Mouse (Mus musculus) midbrain, embryonic 11.5 days (tissue): ENCODE data around the gene Hnmt. TPM values are rescaled to one million over a fixed set of nuclear protein-coding genes. Genes with fewer than 3 reads are reported as not detected.

Experiments used
- ATAC-seq: fragments of 200-750 bp; cut with Nextera tagmentation; 2 replicates; pipeline ENCODE4 v1.8.0; 2017; ENCODE audit warnings: moderate TSS enrichment, moderate library complexity; ENCODE audit not compliant: low FRiP score
- DNase-seq: peaks from one replicate; pipeline ENCODE4 v3.0.0; 2015; ENCODE audit warnings: low spot score; ENCODE audit errors: missing footprints
- H3K27ac ChIP-seq: fragments of 300-500 bp; sonication (generic); 2 replicates; pipeline ENCODE4 v1.5.1; 2014; ENCODE audit warnings: low read depth, low read length
- H3K27me3 ChIP-seq: fragments of 300-500 bp; sonication (generic); 2 replicates; pipeline ENCODE4 v1.6.1; 2014; ENCODE audit warnings: mild to moderate bottlenecking, low read length, moderate library complexity, mixed read lengths; ENCODE audit not compliant: control insufficient read depth, insufficient read depth
- H3K36me3 ChIP-seq: fragments of 300-500 bp; sonication (generic); 2 replicates; pipeline ENCODE4 v1.6.1; 2014; ENCODE audit warnings: mild to moderate bottlenecking, low read length, moderate library complexity, mixed read lengths; ENCODE audit not compliant: control insufficient read depth, insufficient read depth
- H3K4me1 ChIP-seq: fragments of 300-500 bp; sonication (generic); 2 replicates; pipeline ENCODE4 v1.6.1; 2014; ENCODE audit warnings: low read length; ENCODE audit not compliant: control insufficient read depth, insufficient read depth
- H3K4me2 ChIP-seq: fragments of 300-500 bp; sonication (generic); 2 replicates; pipeline ENCODE4 v1.6.1; 2014; ENCODE audit warnings: mild to moderate bottlenecking, moderate library complexity
- H3K4me3 ChIP-seq: fragments of 300-500 bp; sonication (generic); 2 replicates; pipeline ENCODE4 v1.5.1; 2014; ENCODE audit warnings: low read depth, low read length
- H3K9ac ChIP-seq: fragments of 300-500 bp; sonication (generic); 2 replicates; pipeline ENCODE4 v1.6.1; 2014; ENCODE audit warnings: low read length
- H3K9me3 ChIP-seq: fragments of 300-500 bp; sonication (generic); 2 replicates; pipeline ENCODE4 v1.6.1; 2016; ENCODE audit warnings: low read length; ENCODE audit not compliant: control insufficient read depth
- WGBS: fragments of 180-500 bp; shearing (Covaris S2); extraction: QIAGEN DNeasy Blood & Tissue Kit; methylation state at CpG from one replicate; pipeline ENCODE4 v1.1.7; 2014; 5-methylcytosine and 5-hydroxymethylcytosine counted together
- polyA plus RNA-seq: library from polyadenylated mRNA; unstranded; fragments of >200 nt; fragmentation: Nextera tagmentation; extraction: Ambion mirVana; gene quantifications from 2 replicates; pipeline ENCODE4 v1.2.1, GENCODE M21; 2014

Hnmt gene
- 1.7 and 2.9 TPM in 2 replicates for polyA plus RNA-seq

DNA sequence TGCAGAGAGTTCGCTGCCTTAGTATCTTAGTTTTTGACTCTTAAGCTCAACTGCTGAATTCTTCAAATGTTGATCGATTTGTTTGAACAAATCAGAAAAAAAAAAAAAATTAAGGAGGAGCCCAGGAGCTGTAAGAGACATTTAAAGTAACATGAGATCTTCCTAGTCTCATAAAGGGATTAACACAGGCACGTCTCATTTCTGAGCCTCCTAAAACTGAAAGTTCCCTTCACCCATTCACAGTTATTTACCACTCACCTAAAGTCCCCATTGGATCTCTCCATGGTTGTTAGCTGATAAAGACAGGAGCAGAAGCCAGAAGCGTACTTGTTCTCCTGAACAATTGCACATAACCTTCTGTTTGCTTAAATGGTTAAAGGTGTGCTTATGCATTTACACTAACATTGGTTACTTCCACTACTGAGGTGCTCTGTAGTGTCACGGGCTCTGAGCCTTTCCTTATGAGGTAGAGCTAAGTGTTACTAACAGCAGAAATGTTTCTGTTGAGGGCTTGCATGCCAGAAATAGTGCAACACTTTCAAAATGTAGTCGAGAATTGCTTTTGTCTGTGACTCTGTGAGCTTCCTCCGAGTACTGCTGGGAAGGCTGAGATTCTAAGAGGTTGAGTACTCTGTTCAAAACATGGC lies at the start of gene Hnmt:
Gene Hnmt, minus strand, starts transcription at position 51 of the 647 bp plus-strand sequence.
- peaks cover 8% of the 10 kb centered on the region for H3K4me1 ChIP-seq
- 48% methylated on average over 7 of the region's 7 CpGs for WGBS
- H3K36me3 ChIP-seq = no peaks in the 10 kb centered on the region
- H3K27me3 ChIP-seq = no peaks in the 10 kb centered on the region
- 0 out of 2 replicates have a peak within 1 kb of the TSS, but pooled peaks have one; percentile 15 for H3K27ac ChIP-seq
- no peaks in the 10 kb centered on the region for H3K9me3 ChIP-seq
- H3K9ac ChIP-seq = peak within 1 kb of the TSS; percentile 55
- ATAC-seq = no peak
- H3K4me3 ChIP-seq = peak within 1 kb of the TSS; percentile 22
- DNase-seq = peak; percentile 92
- peak within 1 kb of the TSS; percentile 52 for H3K4me2 ChIP-seq

DNA sequence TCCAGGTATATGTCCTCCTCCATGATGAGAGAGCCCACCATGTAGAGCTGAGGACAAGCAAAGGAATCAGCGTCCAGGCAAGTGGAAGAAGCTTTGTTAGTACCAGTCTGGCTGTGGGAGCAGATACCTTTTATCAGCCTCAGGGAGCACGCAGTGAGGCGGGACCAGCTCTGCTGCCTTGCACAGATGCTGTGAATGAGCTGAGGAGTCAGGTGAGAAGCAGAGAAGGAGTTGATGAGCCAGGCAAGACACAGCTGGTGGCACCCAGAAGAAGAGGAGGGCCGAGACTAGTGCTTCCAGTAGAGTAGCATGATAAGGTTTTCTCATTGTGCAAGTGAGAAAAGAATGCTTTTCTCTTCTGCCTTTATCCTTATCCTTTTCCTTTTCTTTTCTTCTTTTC lies 47.3 kb upstream of the Hnmt start, which contains the start of gene Tbpl2:
Gene Tbpl2, minus strand, starts transcription at position 101 of the 400 bp plus-strand sequence.
- no peak within 1 kb of the TSS for H3K27ac ChIP-seq
- H3K4me1 ChIP-seq = no peaks in the 10 kb centered on the region
- no peaks in the 10 kb centered on the region for H3K27me3 ChIP-seq
- H3K4me2 ChIP-seq = no peak within 1 kb of the TSS
- no peaks in the 10 kb centered on the region for H3K36me3 ChIP-seq
- no peak for ATAC-seq
- H3K9me3 ChIP-seq = no peaks in the 10 kb centered on the region
- no peak within 1 kb of the TSS for H3K9ac ChIP-seq
- WGBS = 74% methylated on average over 4 of the region's 4 CpGs
- DNase-seq = no peak
- H3K4me3 ChIP-seq = no peak within 1 kb of the TSS

DNA sequence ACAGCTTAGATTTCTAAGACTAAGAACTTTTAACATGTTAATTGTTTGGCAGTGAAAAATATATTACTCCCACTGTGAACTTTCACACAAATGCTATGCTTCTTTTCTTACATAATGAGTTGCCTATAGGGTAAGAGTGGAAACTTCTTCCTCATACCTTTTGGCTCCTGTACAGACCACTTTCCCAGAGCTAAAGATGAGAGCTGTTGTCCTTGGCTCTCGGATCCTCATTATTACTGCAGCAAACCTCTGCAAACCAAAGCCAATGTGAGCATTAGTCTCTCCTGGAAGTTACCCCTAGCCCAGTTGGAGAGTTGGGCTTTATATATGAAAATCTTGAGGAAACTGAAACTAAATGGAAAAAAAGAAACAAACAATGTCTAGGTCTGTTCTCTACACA lies 41.7 kb upstream of the Hnmt start:
- no peak for DNase-seq
- Histone ChIP-seq H3K27me3 (no peaks in the 10 kb centered on the region), H3K9me3 (no peaks in the 10 kb centered on the region), H3K4me1 (no peaks in the 10 kb centered on the region), H3K4me3 (no peak overlapping the region), H3K27ac (no peak overlapping the region), H3K4me2 (no peak overlapping the region), H3K36me3 (no peaks in the 10 kb centered on the region), H3K9ac (no peak overlapping the region)
- ATAC-seq = no peak
- 89% methylated on average over 1 of the region's 1 CpGs for WGBS

GRCm38 (mm10) chr2:24050459-24050858 lies 1.3 kb upstream of the Hnmt start:
- ATAC-seq (no peak), DNase-seq (no peak)
- 86% methylated on average over 3 of the region's 3 CpGs for WGBS
- H3K9me3 ChIP-seq = no peaks in the 10 kb centered on the region
- no peak overlapping the region for H3K4me2 ChIP-seq
- H3K9ac ChIP-seq = no peak overlapping the region
- no peaks in the 10 kb centered on the region for H3K27me3 ChIP-seq
- peaks cover 8% of the 10 kb centered on the region for H3K4me1 ChIP-seq
- no peak overlapping the region for H3K27ac ChIP-seq
- H3K36me3 ChIP-seq = no peaks in the 10 kb centered on the region
- no peak overlapping the region for H3K4me3 ChIP-seq

DNA sequence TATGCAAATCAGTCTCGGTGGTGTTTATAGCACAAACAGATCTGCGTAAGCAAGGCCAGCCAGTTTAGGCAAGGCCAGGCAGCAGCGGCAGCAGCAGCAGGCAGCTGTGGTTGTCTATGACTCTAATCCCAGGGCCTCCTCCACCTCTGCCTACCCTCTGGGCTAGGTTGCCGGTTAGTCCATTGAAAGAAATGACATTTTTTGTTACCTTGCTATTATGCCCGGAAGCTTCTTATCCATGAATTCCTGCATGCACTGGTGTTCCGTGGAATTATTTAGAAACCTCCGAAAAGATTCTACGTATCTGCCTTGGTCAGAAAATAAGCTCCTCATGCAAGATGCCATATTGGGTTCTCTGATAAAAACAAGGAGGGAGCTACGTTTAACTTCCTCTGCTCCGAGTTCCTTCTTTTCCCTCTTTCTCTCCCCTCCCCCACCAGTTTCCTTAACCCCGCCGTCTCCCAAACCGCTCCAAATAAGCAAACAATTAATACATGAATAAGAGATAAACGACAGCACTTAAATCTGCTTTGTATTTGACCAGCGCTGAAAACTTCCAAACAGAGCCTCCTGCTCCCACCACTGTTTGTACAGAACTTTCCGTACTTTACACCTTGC lies 605 bp downstream of the Hnmt start:
- 13% methylated on average over 16 of the region's 16 CpGs for WGBS
- Histone ChIP-seq H3K27me3 (no peaks in the 10 kb centered on the region), H3K36me3 (no peaks in the 10 kb centered on the region), H3K4me1 (peaks cover 8% of the 10 kb centered on the region), H3K27ac (no peak overlapping the region), H3K9me3 (no peaks in the 10 kb centered on the region), H3K9ac (peak overlapping the region; percentile 55), H3K4me3 (peak overlapping the region; percentile 22), H3K4me2 (peak overlapping the region; percentile 52)
- DNase-seq (peak; percentile 94), ATAC-seq (peak; percentile 89)

DNA sequence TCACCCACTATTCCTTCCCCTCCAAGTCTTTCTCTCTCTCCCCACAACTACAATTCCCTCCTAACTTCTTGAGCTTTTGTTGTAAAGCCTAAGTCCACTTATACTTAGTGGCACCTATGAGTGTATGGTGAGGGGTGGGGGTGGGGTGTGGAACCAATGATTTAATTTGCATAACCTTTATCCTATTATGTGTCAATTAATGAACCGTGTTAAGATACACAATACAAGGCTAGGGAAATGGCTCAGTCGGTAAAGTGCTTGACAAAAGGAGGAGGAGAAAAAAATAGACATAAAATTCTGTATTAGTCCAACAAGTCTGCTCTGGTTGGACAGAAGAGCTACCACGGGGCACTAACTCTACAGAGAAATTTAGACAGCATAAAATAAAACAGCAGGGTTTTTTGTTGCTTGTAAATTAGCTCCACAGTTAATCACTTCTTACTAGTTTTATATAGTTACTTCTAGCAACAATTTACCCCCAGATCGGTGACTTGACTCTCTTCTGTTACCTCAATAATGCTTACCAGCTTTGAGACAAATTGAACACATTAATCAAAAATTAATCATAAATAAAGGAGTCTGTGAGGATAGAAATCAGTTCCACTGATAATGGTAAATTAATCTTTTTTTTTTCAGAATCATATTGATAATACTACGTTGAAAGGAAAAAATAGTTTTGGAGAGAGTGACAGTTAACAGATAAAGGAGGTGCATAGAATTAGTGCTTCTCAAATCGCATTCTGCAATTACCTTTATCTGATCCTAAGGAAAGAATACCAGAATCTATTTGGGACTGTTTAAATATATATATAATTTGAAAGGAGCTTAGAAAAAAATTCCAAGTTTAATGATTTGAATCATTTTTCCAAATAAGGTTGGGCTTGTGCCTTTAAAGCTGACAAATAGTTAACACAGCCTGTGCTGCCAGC lies 1.4 kb downstream of the Hnmt start:
- H3K9me3 ChIP-seq = no peaks in the 10 kb centered on the region
- peak; percentile 90 for DNase-seq
- H3K36me3 ChIP-seq = no peaks in the 10 kb centered on the region
- H3K4me2 ChIP-seq = peak overlapping the region; percentile 52; the same call in 1 of the 2 replicates
- peak; percentile 88 for ATAC-seq
- H3K27me3 ChIP-seq = no peaks in the 10 kb centered on the region
- H3K4me3 ChIP-seq = peak overlapping the region; percentile 22; the same call in 1 of the 2 replicates
- peaks cover 8% of the 10 kb centered on the region for H3K4me1 ChIP-seq
- 34% methylated on average over 6 of the region's 6 CpGs for WGBS
- no peak overlapping the region for H3K27ac ChIP-seq
- H3K9ac ChIP-seq = no peak overlapping the region; the same call in 1 of the 2 replicates

- H3K9me3 ChIP-seq = no peaks in the 10 kb centered on the region
- H3K4me1 ChIP-seq = no peaks in the 10 kb centered on the region
- DNase-seq (no peak), ATAC-seq (no peak)
- no peak overlapping the region for H3K4me3 ChIP-seq
- no peaks in the 10 kb centered on the region for H3K36me3 ChIP-seq
- no peak overlapping the region for H3K4me2 ChIP-seq
- 80% methylated on average over 1 of the region's 1 CpGs for WGBS
- no peak overlapping the region for H3K9ac ChIP-seq
- H3K27me3 ChIP-seq = no peaks in the 10 kb centered on the region
- no peak overlapping the region for H3K27ac ChIP-seq
Measured at GRCm38 (mm10) chr2:24042901-24043300, 6.3 kb downstream of the Hnmt start.

GRCm38 (mm10) chr2:24040531-24040930 lies 8.7 kb downstream of the Hnmt start:
- Histone ChIP-seq H3K4me2 (no peak overlapping the region), H3K9me3 (no peaks in the 10 kb centered on the region)
- 91% methylated on average over 1 of the region's 1 CpGs for WGBS

More at GRCm38 (mm10) chr2:24040531-24040930, 8.7 kb downstream of the Hnmt start:
- Histone ChIP-seq H3K4me3 (no peak overlapping the region), H3K4me1 (no peaks in the 10 kb centered on the region), H3K27ac (no peak overlapping the region), H3K27me3 (no peaks in the 10 kb centered on the region), H3K9ac (no peak overlapping the region), H3K36me3 (no peaks in the 10 kb centered on the region)
- DNase-seq (no peak), ATAC-seq (no peak)
